Mouse (Mus musculus) E14TG2a.4 (cell line): ENCODE data around the gene Helz.

ENCODE experiments used
- CTCF ChIP-seq: conservative IDR thresholded peaks from 2 replicates; pipeline ENCODE4 v1.5.1; 2014; ENCODE audit warnings: low read length
- NANOG ChIP-seq: IDR thresholded peaks from 2 replicates; pipeline ENCODE4 v1.6.1; 2014; ENCODE audit warnings: borderline replicate concordance, low read length, mixed read lengths
- POU5F1 ChIP-seq: IDR thresholded peaks from 2 replicates; pipeline ENCODE4 v1.6.1; 2014; ENCODE audit warnings: low read length, borderline replicate concordance

DNA sequence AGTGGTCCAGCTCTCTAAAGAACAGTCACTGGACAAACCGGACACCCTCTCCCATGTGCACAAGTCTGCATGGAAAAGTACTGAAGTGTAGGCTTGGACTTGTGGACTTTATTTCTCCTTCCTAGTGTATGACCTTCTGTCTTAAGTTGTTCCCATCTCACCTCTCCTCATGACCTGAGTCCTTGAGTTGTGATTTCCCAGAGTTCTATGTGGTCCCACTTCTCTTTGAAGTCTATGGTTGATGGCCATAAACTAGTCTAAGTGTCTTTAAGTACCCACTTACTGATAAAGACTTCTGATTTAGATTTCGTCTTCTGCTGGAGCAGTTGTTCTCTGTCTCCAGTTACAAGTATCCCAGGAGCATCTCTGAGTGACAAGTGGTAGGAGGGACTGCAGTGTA lies 119.8 kb downstream of the Helz start:
- TF ChIP-seq CTCF, result no peak
- no peak for TF ChIP-seq POU5F1
- no peak for TF ChIP-seq NANOG
